Mouse (Mus musculus): ENCODE data around the gene Tssc4. TPM values are rescaled to one million over a fixed set of nuclear protein-coding genes. Genes with fewer than 3 reads are reported as not detected.

Tssc4 gene
- total and polyA plus RNA-seq, 3 experiments = 75.6 to 76.9 TPM; not detected in 1

DNA sequence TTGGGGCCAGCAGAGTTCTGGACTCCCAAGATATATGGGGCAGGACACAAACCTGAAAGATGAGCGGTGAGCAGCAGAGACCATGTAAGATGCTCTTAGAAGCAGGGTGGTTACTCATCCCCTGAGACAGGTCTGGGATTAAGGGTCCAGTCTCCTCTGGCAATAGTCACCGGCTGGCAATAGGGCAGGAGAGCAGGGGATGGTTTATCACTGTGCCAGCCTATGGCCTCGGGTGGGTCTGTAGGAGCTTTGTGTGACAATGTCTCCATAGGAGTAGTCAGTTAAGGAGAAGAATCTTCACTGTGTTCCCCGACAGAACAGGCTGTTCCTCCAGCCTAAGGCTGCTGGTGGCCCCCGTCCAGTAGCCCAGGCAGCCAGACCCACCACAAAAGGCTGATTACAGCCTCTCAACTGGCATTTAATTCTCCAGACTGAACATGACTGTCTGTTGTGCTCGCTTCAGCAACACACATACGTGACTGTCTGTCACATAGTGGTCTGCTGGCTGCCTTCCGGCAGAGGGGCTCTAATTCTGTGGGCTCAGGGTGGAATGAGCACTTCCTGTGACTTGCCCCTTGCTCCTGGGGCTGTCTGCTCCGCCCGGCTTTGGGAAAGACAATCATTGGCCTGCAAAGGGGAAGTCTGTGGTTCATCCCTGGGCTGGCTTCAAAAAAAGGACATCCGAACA, 13.4 kb upstream of the Tssc4 start:
- DNase-seq (ENCODE audit: low read depth, low spot score) = peak; percentile 46
- peak overlapping the region; percentile 31 for H3K9ac ChIP-seq (ENCODE audit: control insufficient read depth, low read depth, low read length, poor library complexity, severe bottlenecking)
- H3K27ac ChIP-seq (ENCODE audit: control insufficient read depth, low read depth, low read length) = peak overlapping the region; percentile 45
- no peak overlapping the region for H3K4me3 ChIP-seq (ENCODE audit: control insufficient read depth in 1 of 2, insufficient read depth in 1 of 2, low read depth in 2 of 2, low read length in 2 of 2)
- no peaks in the 10 kb centered on the region for H3K27me3 ChIP-seq (ENCODE audit: control insufficient read depth in 1 of 2, insufficient read depth in 2 of 2, low read length in 2 of 2)
- peak in 1 of 2 experiments; percentile 8; a peak in 1 of 4 replicates for TF ChIP-seq EP300 (IDR thresholded peaks at IDR 0.05; ENCODE audit: low read depth in 1 of 2, low read length in 2 of 2)
- no peak for TF ChIP-seq NRF1 (IDR thresholded peaks at IDR 0.05; ENCODE audit: insufficient read depth, low read depth, low read length, poor library complexity, severe bottlenecking)
- no peak for TF ChIP-seq BHLHE40 (IDR thresholded peaks at IDR 0.05; ENCODE audit: borderline replicate concordance, low read depth, low read length)
- 0 out of 4 replicates have a peak, but pooled peaks of 1 of the 2 experiments have one; percentile 17 for TF ChIP-seq POLR2A (IDR thresholded peaks at IDR 0.05; ENCODE audit: control insufficient read depth in 1 of 2, insufficient read depth in 1 of 2, low read depth in 1 of 2, low read length in 2 of 2, poor library complexity in 1 of 2)
- TF ChIP-seq ETS1 (IDR thresholded peaks at IDR 0.05; ENCODE audit: low read depth, low read length) = no peak
- no peak for TF ChIP-seq UBTF (IDR thresholded peaks at IDR 0.05; ENCODE audit: borderline replicate concordance, insufficient read depth, low read depth, low read length)
- no peak for TF ChIP-seq TCF12 (IDR thresholded peaks at IDR 0.05; ENCODE audit: low read depth, low read length)
- 0 out of 2 replicates have a peak, but pooled peaks have one; percentile 8 for TF ChIP-seq ELF1 (IDR thresholded peaks at IDR 0.05; ENCODE audit: low read depth, low read length)
- TF ChIP-seq GABPA (IDR thresholded peaks at IDR 0.05; ENCODE audit: low read depth, low read length) = no peak
- H3K9me3 ChIP-seq (replicated peaks; ENCODE audit: insufficient read depth, low read length) = no peaks in the 10 kb centered on the region
- peaks cover 45 to 68% of the 10 kb centered on the region in 2 experiments for H3K4me1 ChIP-seq (ENCODE audit: control insufficient read depth in 1 of 2, insufficient read depth in 2 of 2, low read length in 2 of 2)
- H3K79me2 ChIP-seq (ENCODE audit: control insufficient read depth, insufficient read depth, low read length, poor library complexity) = peaks cover 26% of the 10 kb centered on the region
- H3K36me3 ChIP-seq (ENCODE audit: control insufficient read depth in 1 of 2, insufficient read depth in 2 of 2, low read length in 2 of 2) = peaks cover 0 to 65% of the 10 kb centered on the region in 2 experiments; a peak in 2 of 4 replicates

DNA sequence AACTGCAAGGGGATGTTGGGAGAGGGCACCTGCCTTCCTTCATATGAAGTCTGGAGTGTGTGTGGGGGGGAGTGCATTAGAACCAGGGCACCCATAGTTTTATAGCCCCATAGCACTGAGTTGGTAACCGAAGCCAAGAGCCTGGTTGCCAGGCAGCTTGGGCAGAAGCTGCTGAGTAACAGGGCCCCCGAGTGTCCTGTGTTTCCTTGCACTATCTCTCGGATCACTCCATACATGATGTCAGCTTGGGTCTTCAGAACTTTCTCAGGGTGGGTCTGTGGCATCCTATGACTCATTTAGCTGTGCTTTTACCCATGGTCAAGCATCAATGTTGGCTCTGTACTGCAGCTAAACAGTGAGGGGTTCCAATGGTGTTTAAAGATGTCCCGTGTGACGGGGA, 12.0 kb upstream of the Tssc4 start:
- TF ChIP-seq MAZ (IDR thresholded peaks at IDR 0.05; ENCODE audit: low read depth, low read length) (no peak), ETS1 (IDR thresholded peaks at IDR 0.05; ENCODE audit: low read depth, low read length) (0 out of 2 replicates have a peak, but pooled peaks have one; percentile 10)
- H3K27ac ChIP-seq (ENCODE audit: control insufficient read depth, low read depth, low read length) = peak overlapping the region; percentile 95
- DNase-seq (ENCODE audit: low read depth, low spot score) = no peak
- peaks cover 26% of the 10 kb centered on the region for H3K79me2 ChIP-seq (ENCODE audit: control insufficient read depth, insufficient read depth, low read length, poor library complexity)
- no peak overlapping the region for H3K4me3 ChIP-seq (ENCODE audit: control insufficient read depth in 1 of 2, insufficient read depth in 1 of 2, low read depth in 2 of 2, low read length in 2 of 2)
- peak overlapping the region; percentile 36 for H3K9ac ChIP-seq (ENCODE audit: control insufficient read depth, low read depth, low read length, poor library complexity, severe bottlenecking)
- peaks cover 0 to 58% of the 10 kb centered on the region in 2 experiments; a peak in 2 of 4 replicates for H3K36me3 ChIP-seq (ENCODE audit: control insufficient read depth in 1 of 2, insufficient read depth in 2 of 2, low read length in 2 of 2)
- H3K4me1 ChIP-seq (ENCODE audit: control insufficient read depth in 1 of 2, insufficient read depth in 2 of 2, low read length in 2 of 2) = peaks cover 38 to 63% of the 10 kb centered on the region in 2 experiments
- H3K9me3 ChIP-seq (replicated peaks; ENCODE audit: insufficient read depth, low read length) = no peaks in the 10 kb centered on the region
- H3K27me3 ChIP-seq (ENCODE audit: control insufficient read depth in 1 of 2, insufficient read depth in 2 of 2, low read length in 2 of 2) = no peaks in the 10 kb centered on the region

DNA sequence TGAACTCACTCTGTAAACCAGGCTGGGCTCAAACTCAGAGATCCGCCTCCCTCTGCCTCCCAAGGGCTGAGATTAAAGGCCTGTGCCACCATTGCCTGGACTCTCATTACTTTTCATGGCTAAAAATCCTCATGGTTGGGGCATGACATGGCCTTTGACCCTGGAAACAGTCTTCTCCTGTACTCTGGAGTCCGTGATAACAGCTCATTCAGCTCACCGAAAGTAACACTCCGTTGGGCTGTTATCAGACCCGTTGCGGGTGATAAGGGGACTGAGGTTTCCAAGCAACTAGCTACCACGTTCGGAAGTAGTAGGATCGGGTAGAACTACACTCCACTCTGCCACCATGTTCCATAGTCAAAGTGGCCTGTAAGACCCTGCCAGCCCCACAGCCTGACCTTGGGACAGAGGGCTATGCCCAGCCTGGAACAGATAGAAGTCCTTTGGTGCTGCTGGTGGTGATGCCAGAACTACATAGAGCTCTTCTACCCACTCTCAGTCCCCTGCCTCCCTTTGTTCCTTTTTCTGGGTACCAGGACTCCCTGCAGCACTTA, 11.3 kb upstream of the Tssc4 start:
- Histone ChIP-seq H3K79me2 (ENCODE audit: control insufficient read depth, insufficient read depth, low read length, poor library complexity) (peaks cover 26% of the 10 kb centered on the region), H3K9me3 (replicated peaks; ENCODE audit: insufficient read depth, low read length) (no peaks in the 10 kb centered on the region), H3K4me3 (ENCODE audit: control insufficient read depth in 1 of 2, insufficient read depth in 1 of 2, low read depth in 2 of 2, low read length in 2 of 2) (no peak overlapping the region), H3K36me3 (ENCODE audit: control insufficient read depth in 1 of 2, insufficient read depth in 2 of 2, low read length in 2 of 2) (peaks cover 0 to 56% of the 10 kb centered on the region in 2 experiments; a peak in 2 of 4 replicates), H3K4me1 (ENCODE audit: control insufficient read depth in 1 of 2, insufficient read depth in 2 of 2, low read length in 2 of 2) (peaks cover 38 to 63% of the 10 kb centered on the region in 2 experiments), H3K27me3 (ENCODE audit: control insufficient read depth in 1 of 2, insufficient read depth in 2 of 2, low read length in 2 of 2) (no peaks in the 10 kb centered on the region), H3K27ac (ENCODE audit: control insufficient read depth, low read depth, low read length) (peak overlapping the region; percentile 95), H3K9ac (ENCODE audit: control insufficient read depth, low read depth, low read length, poor library complexity, severe bottlenecking) (peak overlapping the region; percentile 36)
- DNase-seq (ENCODE audit: low read depth, low spot score) = peak; percentile 82
- TF ChIP-seq TBP (IDR thresholded peaks at IDR 0.05; ENCODE audit: low read depth, low read length) (peak; percentile 51; the same call in 1 of the 2 replicates), MAZ (IDR thresholded peaks at IDR 0.05; ENCODE audit: low read depth, low read length) (no peak; the same call in 1 of the 2 replicates), ZKSCAN1 (IDR thresholded peaks at IDR 0.05; ENCODE audit: low read depth, low read length) (no peak), MAX (IDR thresholded peaks at IDR 0.05; ENCODE audit: low read length) (peak; percentile 72; the same call in 1 of the 2 replicates), MEF2A (IDR thresholded peaks at IDR 0.05; ENCODE audit: extremely low read depth, insufficient replicate concordance, low read depth, low read length, poor library complexity, severe bottlenecking) (0 out of 2 replicates have a peak, but pooled peaks have one; percentile 41), POLR2AphosphoS5 (IDR thresholded peaks at IDR 0.05; ENCODE audit: borderline replicate concordance, low read depth, low read length) (no peak), ZC3H11A (IDR thresholded peaks at IDR 0.05; ENCODE audit: low read depth, low read length) (no peak), MYB (IDR thresholded peaks at IDR 0.05; ENCODE audit: low read depth, low read length) (peak; percentile 90), EP300 (IDR thresholded peaks at IDR 0.05; ENCODE audit: low read depth in 1 of 2, low read length in 2 of 2) (peak; percentile 95 to 97), NRF1 (IDR thresholded peaks at IDR 0.05; ENCODE audit: insufficient read depth, low read depth, low read length, poor library complexity, severe bottlenecking) (no peak), SMC3 (IDR thresholded peaks at IDR 0.05; ENCODE audit: low read depth, low read length) (no peak), RCOR1 (IDR thresholded peaks at IDR 0.05; ENCODE audit: low read depth, low read length) (peak; percentile 96), USF1 (IDR thresholded peaks at IDR 0.05; ENCODE audit: low read depth, low read length) (no peak), ELF1 (IDR thresholded peaks at IDR 0.05; ENCODE audit: low read depth, low read length) (0 out of 2 replicates have a peak, but pooled peaks have one; percentile 33), MAFK (IDR thresholded peaks at IDR 0.05; ENCODE audit: borderline replicate concordance, low read depth, low read length) (peak; percentile 31; the same call in 1 of the 2 replicates)

Measured in MEL (cell line).